Mouse (Mus musculus) embryo, embryonic 10.5 days (tissue): ENCODE results near the gene Itpr3.

Source experiments
- DNase-seq: peaks from one replicate; pipeline ENCODE4 v3.0.0-alpha.2; 2015; ENCODE audit warnings: low spot score

The Itpr3 gene

GRCm38 (mm10) chr17:27144152-27144551, 87.0 kb downstream of the Itpr3 start:
- no peak for DNase-seq

- DNase-seq, result peak; percentile 59
Measured at GRCm38 (mm10) chr17:27146323-27146923, 89.3 kb downstream of the Itpr3 start.

- DNase-seq, result no peak
Measured at GRCm38 (mm10) chr17:27150871-27151270, 93.8 kb downstream of the Itpr3 start.

- no peak for DNase-seq
Measured at GRCm38 (mm10) chr17:27151411-27151810, 94.3 kb downstream of the Itpr3 start.

GRCm38 (mm10) chr17:27152976-27153723, 96.0 kb downstream of the Itpr3 start:
- no peak for DNase-seq

- DNase-seq, result no peak
Measured at GRCm38 (mm10) chr17:27153773-27154193, 96.7 kb downstream of the Itpr3 start.

- DNase-seq, result no peak
Measured at GRCm38 (mm10) chr17:27154256-27154655, 97.2 kb downstream of the Itpr3 start.

- no peak for DNase-seq
Measured at GRCm38 (mm10) chr17:27154881-27155280, 97.8 kb downstream of the Itpr3 start.

GRCm38 (mm10) chr17:27155752-27156151, 98.6 kb downstream of the Itpr3 start:
- no peak for DNase-seq

- no peak for DNase-seq
Measured at GRCm38 (mm10) chr17:27158439-27158838, 101.3 kb downstream of the Itpr3 start.

GRCm38 (mm10) chr17:27159169-27159568, 102.1 kb downstream of the Itpr3 start:
- DNase-seq, result no peak

- DNase-seq, result no peak
Measured at GRCm38 (mm10) chr17:27160905-27161304, 103.8 kb downstream of the Itpr3 start.

GRCm38 (mm10) chr17:27165054-27165773, 108.1 kb downstream of the Itpr3 start:
- DNase-seq, result peak; percentile 66

- no peak for DNase-seq
Measured at GRCm38 (mm10) chr17:27166901-27167300, 109.8 kb downstream of the Itpr3 start.

- DNase-seq, result no peak
Measured at GRCm38 (mm10) chr17:27167545-27167944, 110.4 kb downstream of the Itpr3 start, which contains the start of gene Ip6k3. Gene Ip6k3 (minus strand): TSS chr17:27167795.

GRCm38 (mm10) chr17:27168569-27168968, 111.5 kb downstream of the Itpr3 start:
- no peak for DNase-seq

- no peak for DNase-seq
Measured at GRCm38 (mm10) chr17:27169952-27170695, 113.0 kb downstream of the Itpr3 start.

- DNase-seq, result no peak
Measured at GRCm38 (mm10) chr17:27171121-27171520, 114.0 kb downstream of the Itpr3 start.
